Mouse (Mus musculus): ENCODE data around the gene Bnip3. TPM values are rescaled to one million over a fixed set of nuclear protein-coding genes. Genes with fewer than 3 reads are reported as not detected.

The Bnip3 gene
- polyA plus RNA-seq, 1 experiment, result 61.9 TPM

DNA sequence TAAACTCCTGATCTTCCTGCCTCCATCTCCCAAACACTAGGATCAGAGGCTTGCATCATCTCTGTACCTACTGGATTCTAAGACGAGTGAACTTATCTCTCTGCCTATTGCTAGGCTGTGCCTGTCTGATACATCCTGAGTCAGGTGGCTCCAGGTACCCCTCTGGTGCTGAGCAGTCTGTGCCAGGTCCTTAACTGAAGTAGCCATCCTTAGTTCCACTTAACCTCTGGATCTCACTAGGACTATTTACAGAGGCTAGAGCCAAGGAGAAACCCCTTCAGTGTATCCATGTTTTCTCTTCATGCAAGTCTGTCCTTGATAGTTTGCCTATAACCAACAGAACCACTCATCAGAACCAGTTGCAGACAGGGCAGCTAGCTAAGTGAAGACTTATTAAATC lies 2.9 kb downstream of the Bnip3 start:
- no peak for DNase-seq (ENCODE audit: low spot score)

DNA sequence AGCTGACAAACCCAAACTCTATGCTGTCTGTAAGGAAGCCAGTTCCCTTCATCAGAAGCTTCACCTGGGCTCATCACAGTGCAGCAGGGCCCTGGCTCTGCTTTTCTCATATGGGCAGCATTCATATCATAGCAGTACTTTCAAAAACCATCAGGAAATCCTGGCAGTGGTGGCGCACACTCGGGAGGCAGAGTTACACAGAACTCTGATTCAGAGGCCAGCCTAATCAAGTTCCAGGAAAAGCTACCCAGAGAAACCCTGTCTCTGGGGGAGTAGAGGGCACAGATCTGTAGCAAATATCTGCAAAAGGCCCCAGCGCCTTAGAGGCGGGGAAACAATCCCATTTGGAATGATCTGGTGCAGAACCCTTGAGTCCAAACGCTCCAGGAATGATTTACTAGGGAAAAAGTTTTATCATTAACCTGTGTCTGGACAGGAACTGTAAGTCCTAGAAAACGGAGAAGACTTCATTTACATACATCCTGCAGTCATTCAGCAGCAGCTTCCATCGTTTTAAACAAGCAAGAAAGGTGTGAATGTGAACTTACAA lies 5.4 kb downstream of the Bnip3 start:
- no peak for DNase-seq (ENCODE audit: low spot score)

DNA sequence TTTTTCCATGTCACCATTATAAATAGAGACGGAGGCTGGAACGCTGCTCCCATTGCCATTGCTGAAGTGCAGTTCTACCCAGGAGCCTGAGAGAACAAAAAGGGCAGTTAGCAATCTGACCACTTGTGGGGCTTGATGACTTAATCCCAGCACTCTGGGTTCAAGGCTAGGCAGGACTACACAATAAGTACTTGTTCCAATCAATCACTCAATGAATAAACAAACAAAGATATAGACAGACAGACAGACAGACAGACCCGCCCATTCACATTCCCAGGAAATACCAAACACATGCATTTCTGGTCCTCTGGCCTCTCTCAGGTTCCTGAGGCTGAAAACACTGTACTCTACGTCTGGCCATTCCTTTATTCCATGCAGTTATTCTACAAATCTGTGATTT lies 10.6 kb downstream of the Bnip3 start:
- no peak for DNase-seq (ENCODE audit: low spot score)

DNA sequence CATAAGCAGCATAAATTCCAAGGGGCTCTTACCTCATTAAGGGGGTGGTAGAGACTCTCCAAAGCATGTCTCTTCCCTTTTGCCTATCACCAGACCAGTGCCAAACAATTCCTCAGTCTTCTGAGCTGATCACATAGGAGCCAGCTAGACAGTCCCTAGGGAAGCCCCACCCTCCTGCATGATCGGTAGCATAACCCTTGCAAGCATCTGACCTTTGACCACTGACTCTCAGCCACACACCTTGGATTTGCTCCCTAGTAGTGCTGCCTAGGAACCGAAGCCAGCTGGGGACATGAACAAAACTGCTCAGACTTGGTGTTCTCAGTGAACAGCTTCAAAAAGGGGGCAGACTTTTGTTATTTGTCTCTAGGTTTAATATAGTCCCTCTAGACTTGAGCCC lies 11.2 kb downstream of the Bnip3 start:
- DNase-seq (ENCODE audit: low spot score), result no peak

DNA sequence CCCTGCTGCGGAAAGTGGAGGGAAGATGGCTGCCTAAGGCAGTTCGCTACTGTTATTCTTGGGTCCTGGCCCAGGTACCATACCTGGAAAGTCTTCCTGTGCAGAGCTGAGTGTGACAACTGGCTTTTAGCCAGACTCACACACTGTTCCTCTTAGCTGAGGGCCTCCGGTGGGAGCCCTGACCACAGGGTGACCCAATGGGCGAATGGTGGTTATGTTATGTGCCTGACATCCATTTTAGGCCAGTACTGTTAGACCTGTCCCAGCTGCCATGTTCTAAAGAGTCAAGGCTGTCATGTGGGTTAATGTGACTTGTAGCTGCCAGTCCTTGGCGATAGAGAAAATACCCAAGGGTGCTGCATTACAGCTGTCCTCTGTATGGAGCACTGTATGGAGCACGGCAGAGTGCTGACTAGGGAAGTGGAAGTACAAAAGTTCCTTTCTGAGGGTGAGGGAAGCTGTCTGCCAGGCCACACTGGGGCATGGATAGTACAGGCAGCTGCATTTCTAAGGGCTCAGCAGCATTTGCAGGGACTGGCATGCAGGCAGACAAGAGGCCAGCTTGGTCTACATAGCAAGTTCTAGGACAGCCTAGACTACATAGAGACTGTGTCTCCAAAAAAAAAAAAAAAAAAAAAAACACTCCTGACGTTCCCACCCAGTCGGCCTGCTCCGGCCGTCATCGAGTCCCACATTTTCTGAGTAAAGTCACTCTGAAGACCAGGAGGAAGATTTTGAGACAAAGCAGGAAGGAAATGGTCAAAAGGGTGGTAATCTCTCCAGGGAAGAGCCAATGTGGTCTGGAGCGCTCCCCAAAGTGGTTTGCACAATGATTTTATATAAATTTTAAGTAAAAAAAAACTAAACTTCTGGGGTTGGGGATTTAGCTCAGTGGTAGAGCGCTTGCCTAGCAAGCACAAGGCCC lies 23.7 kb downstream of the Bnip3 start:
- no peak for DNase-seq (ENCODE audit: low spot score)

DNA sequence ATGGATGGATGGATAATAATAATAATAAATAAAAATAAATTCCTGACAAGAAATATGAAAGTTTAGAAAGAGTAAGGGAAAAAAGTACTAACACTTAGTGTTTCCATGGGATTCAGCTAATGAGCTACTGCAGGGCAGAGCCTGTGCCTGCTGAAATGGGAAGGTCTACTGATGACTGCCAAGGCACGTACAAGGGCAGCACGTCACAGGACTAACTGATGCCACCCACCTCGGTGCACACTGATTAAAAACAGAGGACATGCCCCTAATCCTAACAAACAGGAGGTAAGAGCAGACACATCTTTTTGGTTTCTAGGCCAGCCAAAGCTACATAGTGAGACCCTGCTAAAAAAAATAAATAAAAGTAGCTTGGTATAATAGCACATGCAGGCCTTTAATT lies 25.6 kb downstream of the Bnip3 start:
- no peak for DNase-seq (ENCODE audit: low spot score)

DNA sequence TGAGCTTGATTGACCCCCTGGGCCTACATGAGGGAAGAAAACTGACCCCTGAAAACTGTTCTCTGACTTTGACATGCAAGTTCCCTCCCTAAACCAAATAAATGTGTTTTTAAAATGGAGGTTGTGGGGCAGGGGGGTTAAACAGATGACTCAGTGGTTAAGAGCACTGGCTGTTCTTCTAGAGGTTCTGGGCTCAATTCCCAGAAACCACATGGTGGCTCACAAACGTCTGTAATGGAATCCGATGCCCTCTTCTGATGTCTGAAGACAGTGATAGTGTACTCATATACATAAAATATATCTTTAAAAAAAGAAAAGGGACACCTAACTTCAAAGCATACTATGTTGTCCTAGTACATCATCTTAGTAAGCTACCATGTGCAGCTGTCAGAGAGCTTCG lies 34.3 kb downstream of the Bnip3 start:
- no peak for DNase-seq (ENCODE audit: low spot score)

DNA sequence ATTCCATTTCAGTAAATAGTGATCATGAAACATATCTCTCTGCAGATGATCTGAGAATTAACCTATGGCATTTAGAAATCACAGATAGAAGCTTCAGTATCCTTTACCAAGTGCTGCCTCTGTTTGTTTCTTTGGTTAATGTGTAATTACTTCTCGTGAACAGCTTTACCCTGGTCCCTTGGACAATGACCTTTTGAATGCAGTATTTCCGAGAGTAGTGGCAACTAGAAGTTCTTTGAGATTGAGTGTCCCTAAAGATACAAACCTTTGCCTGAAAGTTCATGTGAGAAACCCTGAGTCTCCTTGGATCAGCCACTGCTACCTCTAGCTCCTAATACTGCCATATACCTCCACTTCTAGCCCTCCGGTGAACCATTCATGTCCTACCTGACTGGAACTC lies 36.4 kb downstream of the Bnip3 start:
- no peak for DNase-seq (ENCODE audit: low spot score)

DNA sequence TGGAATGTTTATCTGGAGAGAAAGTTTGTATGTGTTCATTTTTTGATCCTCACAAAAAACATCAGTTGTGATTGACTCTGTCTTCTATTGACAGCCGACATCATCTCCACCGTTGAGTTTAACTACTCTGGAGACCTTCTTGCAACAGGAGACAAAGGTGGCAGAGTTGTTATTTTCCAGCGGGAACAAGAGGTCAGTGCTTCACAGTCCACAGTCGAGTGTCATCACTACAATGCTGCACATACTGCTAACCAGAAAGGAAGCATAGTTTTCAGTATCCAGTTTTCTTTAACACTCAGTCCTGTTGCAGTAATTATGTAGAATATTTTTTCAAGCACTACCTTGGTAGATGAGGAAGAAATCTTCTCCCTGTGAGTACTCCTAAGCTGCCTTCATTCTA lies 41.0 kb downstream of the Bnip3 start:
- DNase-seq (ENCODE audit: low spot score), result no peak

DNA sequence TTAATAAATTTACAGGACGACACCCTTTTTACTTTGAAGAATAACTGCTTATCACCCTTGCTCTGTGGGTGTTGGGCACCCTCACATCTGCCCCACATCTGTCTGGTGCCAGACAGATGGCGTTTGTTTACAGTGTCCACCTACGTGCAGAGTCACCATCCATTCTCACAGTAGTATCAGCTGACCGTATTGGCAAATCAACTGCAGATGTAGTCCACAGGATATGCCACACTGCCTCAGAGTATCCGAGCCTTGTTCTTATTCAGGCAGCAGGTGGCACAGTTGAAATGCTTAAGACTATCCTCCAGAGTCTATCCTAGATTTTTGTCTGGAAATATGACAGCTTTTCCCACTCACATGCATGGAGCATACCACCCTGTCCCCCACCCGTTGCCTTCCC lies 42.0 kb downstream of the Bnip3 start:
- DNase-seq (ENCODE audit: low spot score), result no peak

DNA sequence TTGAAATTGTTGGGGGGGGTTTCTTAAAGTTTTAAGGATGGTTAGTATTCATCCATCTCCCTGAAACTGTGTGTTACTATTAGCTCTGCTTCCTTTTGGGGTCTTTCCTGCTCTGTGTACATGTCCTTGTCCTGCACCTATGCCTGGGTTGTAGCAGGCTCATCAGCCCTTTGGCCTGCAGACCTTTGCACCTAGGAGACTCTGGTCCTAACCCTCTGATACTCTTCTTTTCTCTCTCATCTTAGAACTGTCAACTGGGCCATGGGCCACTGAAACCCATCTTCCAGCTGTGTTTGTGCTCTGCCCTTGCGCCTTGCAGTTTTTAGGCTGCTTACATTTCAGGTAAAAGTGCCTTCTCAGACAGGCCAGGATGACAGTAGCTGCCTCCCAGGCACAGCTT lies 44.5 kb downstream of the Bnip3 start:
- no peak for DNase-seq (ENCODE audit: low spot score)

DNA sequence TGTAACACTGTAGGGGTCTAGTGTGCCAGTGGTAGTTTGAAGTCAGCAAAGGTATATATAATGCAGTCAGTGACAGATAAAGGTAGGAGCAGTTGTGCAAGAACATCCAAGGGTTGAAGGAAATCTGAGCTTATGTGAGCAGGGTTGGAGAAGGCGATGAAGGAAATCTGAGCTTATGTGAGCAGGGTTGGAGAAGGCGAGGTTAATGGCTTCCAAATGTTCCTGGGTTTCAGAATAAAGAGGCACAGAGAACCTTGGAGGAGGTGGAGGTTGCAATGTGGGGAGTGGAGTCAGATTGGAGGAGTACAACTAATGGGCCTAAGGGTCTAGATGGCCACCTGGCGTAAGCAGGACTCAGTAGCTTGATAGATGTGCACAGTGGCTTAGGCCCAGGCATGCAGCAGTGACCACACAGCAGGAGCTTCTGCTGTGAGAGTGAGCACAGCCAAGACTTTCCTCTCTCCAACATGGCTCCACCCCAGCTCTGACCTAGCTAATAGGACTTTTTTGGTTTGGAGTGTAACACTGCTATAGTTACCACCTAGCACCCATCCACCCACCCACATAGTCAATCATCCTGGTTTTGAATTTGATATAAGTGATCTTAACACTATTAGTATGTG lies 45.3 kb downstream of the Bnip3 start:
- DNase-seq (ENCODE audit: low spot score), result no peak

DNA sequence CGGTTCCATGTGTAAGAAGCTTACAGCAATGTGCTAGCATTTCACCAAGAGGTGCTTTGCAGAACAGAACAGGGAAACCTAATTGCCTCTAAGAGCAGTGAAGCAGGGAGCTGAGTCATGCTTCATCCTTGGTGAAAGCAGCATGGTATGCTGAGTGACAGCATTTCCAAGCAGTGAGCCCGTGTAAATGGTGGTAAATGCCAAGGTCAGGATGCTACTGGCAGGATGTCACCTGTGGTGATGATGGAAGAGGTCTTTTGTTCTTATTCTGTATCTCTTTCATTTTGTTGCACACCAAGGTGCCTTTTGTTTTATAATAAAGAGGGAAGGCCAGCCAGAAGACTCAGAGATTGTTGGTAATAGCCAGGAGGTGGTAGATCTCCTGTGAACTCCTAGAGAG lies 52.6 kb downstream of the Bnip3 start:
- DNase-seq (ENCODE audit: low spot score), result no peak

DNA sequence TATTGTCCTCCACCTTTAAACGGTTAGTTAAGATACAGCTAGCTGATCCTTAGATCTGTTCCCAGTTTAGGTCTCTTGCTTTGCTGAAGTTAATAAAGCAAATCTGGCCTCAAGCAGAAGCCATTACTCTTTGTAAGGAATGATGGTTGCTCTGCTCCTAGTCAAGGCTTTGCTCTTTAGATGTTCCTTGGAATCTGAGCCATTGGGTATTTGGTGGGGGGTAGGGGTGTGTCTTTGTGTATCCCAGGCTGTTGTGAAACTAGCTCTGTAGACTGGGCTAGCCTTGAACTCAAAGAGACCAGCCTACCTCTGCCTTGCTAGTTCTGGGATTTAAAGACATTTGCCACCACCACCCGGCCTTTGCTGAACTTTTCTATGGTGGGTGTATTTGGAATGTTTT lies 55.1 kb downstream of the Bnip3 start:
- no peak for DNase-seq (ENCODE audit: low spot score)

DNA sequence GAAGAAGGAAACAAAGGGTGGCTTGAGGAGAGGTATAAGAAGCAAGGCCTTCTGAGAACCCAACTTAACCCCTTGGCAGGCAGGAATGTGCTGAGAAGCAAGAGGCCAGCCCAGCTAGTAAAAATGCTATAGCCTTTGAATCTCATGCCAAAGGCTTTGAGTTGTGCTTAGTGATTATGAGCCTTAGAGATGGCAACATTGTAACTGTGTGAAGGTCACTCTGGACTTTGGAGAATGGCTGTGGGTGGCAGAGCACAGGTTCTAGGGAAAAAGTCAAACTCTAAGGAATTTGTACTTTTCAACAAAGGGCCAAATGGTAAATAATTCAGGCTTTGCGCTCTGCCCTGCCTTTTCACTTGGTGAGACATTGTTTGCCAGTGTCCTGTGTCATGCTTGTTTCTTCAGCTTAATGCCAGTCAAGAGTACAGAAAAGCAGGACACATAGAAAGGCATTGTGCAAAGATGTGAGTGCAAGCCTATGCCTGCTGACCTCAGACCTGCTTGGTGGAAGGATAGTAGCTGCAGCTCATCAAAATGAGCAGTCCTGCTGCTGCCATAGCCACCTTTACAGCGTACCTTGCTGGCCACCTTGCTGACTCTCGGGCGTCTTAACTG lies 55.8 kb downstream of the Bnip3 start:
- DNase-seq (ENCODE audit: low spot score), result no peak

DNA sequence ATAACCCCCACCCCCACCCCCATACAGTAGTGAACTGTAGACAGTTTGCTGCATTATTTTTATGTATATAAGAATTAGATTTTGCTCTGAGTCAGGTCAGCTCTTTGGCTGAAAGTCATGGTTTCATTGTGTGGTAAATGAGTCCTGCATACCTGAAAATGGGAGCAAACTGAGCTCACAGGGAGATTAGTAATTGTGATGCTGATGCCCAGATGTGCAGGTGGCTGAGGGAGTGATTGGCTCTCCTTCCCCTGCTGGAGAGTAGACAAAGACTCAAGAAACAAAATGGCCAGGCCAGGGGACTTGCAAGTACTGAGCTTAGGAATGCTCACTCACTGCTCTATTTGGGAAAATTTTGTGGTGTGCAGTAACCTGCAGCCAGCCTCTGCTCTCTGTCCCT lies 59.2 kb downstream of the Bnip3 start:
- DNase-seq (ENCODE audit: low spot score), result no peak

DNA sequence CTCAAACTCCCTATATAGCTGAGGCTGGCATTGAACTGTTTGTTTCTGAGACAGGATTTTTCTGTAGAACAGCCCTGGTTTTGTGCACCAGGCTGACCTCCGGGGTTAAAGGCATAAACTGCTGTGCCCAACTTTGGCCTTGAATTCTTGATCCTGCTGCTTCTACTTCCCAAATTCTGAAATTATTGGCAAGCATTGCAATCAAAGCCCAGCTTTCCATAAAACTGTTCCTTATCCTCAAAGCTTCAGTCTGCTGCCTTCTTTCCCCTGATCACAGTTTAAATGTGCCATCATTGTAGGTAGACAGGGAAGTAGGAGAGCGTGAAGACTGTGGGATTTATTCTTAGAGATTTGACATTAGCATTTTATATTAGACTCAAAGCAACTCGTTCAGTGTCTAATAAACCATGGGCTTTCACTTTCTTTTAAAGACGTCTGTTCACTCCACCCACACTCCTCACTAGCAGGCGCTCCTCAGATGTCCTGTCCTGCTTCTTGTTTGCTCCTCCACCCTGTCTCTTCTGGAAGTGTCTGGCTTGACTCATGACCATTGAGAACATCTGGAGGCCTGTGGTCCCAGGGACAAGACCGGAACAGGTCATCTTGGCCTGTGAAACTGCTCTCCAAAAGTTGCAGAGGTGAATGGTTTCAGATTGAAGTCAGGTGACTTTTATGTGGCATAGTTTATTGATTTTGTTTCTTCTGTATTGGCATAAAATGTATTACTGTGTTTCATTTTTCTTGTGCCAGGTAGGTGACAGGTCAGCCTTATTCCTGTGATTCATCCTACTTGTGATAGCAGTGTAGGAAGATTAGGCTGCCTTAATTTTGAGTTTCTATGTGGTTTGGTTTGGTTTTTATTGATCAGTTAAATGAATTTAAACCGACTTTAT lies 61.0 kb downstream of the Bnip3 start:
- DNase-seq (ENCODE audit: low spot score), result no peak

DNA sequence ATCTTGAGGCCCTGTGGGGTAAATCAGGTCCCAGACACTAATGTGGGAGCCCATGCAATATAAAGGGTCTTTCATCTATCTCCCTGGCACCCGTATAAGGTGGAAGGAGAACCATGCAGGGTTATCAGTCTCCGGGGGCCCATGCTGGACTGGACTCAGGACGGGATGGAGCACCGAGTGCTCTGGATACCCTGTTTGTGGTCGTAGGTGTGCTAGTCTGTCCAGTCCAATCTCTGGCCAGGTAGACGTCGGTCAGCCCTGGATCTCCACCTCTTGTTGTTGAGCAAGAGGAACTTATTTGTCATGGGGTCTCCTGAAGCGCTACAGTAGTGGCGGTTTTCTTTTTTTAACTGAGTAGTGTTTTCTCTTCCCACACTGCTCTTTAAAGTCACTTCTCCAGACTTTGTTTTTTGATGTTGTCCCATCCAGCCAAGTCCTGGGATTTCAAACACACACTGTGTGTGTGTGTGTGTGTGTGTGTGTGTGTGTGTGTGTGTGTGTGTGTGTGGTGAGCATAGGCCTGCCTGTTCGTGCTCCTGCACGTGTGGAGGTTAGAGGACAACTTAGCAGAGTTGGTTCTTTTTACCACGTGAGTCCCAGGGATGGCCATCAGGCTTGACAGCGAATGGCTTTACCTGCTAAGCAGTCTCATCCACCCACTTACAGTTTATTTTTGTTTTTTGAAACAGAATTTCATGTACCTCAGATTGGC lies 61.8 kb downstream of the Bnip3 start:
- no peak for DNase-seq (ENCODE audit: low spot score)

DNA sequence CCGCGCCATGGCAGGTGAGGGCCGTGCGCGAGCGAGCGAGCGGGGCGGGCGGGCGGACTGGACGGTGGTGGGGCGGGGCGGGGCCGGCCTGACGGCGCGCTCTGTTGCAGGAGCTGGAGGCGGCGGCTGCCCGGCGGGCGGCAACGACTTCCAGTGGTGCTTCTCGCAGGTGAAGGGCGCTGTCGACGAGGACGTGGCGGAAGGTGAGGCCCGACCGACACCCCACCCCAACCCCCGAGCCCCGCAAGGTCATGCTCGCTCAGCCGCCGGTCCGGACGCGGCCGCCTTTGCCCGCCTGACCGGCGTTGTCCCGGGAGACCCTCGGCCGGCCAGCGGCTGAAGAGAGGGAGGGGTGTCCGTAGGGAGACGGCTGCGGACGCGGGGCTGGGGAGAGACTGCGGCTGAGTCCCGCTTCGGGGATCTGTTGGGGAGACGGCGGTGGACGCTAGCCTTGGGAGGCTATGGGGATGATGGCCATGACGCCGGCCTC lies 62.8 kb downstream of the Bnip3 start:
- DNase-seq (ENCODE audit: low spot score), result no peak

DNA sequence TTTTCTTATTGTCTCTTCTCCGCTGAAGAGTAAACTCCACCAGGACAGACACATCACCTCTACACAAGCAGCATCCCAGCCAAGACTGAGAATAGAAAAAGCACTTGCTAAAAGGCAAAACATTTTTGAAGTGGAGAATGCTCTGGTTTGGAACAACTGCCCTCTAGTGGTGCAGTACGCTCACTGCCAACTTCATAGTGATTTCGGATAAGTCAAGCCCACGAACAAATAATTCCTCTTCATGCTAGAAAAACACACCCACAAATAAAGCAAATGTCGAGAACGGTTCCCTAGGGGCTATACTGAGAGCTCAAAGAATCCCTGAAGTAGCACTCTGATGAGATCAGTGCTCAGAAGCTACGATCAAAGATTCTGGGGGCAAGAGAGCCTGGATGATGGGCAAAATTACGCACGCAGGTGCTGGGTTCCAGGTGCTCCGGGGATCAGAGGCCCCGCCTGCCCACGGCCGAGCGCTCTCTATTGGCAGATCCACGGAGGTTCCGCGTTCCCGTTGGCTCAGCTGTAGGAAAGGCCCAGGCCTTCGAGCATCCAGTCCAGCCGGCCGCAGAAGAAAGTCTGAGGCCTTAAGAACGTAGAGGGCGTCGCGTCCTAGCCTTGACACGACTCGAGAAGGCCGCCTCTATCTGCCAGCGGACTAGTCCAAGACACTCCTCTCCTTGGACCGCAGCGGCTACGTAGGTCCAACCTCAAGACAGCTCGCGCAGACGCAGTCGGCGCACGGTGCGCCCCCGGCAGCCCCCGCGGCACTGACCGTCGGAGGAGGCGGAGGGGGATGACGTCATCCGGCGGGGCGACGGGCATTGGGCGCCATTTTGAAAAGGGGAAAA lies 63.6 kb downstream of the Bnip3 start, which contains the start of the genes Ppp2r2d and Mapk1ip1:
Ppp2r2d (plus strand) TSS at position 536 of the 848 bp plus-strand sequence.
Mapk1ip1 (minus strand) TSS at position 730 of the 848 bp plus-strand sequence.
- DNase-seq (ENCODE audit: low spot score), result peak; percentile 97
